Mouse (Mus musculus): ENCODE data around the gene Bcat2. TPM values are rescaled to one million over a fixed set of nuclear protein-coding genes. Genes with fewer than 3 reads are reported as not detected.
"Not testable (repeated sequence)": the region's sequence is repeated elsewhere in the genome, so short reads cannot be mapped to it uniquely, and the experiment has no call there.

The Bcat2 gene
- polyA plus RNA-seq, 1 experiment from 2014 or later, result 50.4 TPM

DNA sequence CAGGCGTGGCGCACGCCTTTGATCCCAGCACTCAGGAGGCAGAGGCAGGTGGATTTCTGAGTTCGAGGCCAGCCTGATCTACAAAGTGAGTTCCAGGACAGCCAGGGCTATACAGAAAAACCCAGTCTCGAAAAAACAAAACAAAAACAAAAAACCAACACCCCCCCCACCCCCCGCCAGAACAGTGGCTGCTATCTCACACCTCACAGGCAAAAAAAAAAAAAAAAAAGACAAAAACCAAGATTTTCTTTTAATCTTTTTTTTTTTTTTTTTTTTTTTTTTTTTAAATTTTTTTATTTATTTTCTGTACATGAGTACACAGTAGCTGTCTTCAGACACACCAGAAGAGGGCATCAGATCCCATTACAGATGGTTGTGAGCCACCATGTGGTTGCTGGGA is 42.8 kb upstream of the Bcat2 start:
- not testable (repeated sequence) for H3K27me3 ChIP-seq; H3K9ac ChIP-seq (replicated peaks); H3K27ac ChIP-seq; ATAC-seq (ENCODE audit: insufficient number of reproducible peaks, insufficient read depth, low FRiP score, low TSS enrichment, low read depth); H3K9me3 ChIP-seq; H3K4me2 ChIP-seq; H3K4me3 ChIP-seq (replicated peaks)
- 85% methylated on average over 6 of the region's 6 CpGs for WGBS
- peaks cover 40% of the 10 kb centered on the region for H3K4me1 ChIP-seq (replicated peaks)
- H3K36me3 ChIP-seq, result peaks cover 20% of the 10 kb centered on the region

DNA sequence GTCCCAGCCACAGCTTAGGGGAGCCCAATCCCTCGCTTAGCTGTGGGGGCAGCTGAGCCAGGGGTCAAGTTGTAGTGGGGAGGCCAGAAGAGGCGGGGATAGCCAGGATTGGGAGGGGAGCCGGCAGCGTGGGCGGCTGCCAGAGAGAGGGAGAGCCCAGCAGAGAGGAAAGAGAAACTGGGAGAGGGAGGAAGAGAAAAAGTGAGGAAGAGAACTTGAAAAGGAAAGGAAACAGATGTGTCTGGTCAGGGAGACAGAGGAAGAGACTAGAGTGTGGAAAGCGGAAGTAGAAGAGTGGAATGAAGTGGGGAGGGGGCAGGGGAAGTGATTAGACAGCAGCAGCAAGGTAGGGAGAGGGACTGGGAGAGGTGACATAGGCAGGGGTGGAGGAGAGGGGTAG is 40.5 kb upstream of the Bcat2 start:
- H3K27me3 ChIP-seq, result 0 out of 2 replicates have a peak, but pooled peaks cover 8% of the 10 kb centered on the region
- H3K4me1 ChIP-seq (replicated peaks), result peaks cover 22% of the 10 kb centered on the region
- ATAC-seq (ENCODE audit: insufficient number of reproducible peaks, insufficient read depth, low FRiP score, low TSS enrichment, low read depth), result no peak
- 20% methylated on average over 6 of the region's 6 CpGs for WGBS
- no peak overlapping the region for H3K4me3 ChIP-seq (replicated peaks)
- H3K4me2 ChIP-seq, result peak overlapping the region; percentile 21; the same call in 1 of the 2 replicates
- H3K27ac ChIP-seq, result peak overlapping the region; percentile 35; the same call in 1 of the 2 replicates
- no peaks in the 10 kb centered on the region for H3K9me3 ChIP-seq
- peak overlapping the region; percentile 40; the same call in 1 of the 2 replicates for H3K9ac ChIP-seq (replicated peaks)
- peaks cover 4% of the 10 kb centered on the region; the same call in 1 of the 2 replicates for H3K36me3 ChIP-seq

DNA sequence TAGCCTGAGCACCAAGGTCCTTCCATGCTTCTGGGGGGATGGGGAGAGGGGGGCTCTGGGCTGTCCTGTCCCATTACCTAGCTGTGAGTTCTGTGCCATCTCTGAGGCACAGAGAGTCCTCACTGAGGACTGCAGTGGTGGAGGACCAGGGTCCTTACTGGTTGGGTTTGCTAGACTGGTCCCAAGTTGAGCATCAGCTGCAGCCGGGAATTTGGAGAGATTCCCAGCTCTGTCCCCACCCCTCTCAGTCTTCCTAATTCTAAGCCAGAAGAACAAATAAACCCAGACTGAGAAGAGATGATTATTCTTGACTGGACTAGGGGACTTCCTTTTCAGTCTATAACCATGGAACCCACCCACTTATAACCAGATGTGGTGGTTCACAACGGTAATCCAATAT is 39.3 kb upstream of the Bcat2 start:
- Histone ChIP-seq H3K4me1 (replicated peaks) (peaks cover 12% of the 10 kb centered on the region; the same call in 1 of the 2 replicates), H3K4me2 (no peak overlapping the region), H3K9me3 (no peaks in the 10 kb centered on the region), H3K36me3 (no peaks in the 10 kb centered on the region), H3K27me3 (0 out of 2 replicates have a peak, but pooled peaks cover 8% of the 10 kb centered on the region), H3K4me3 (replicated peaks) (no peak overlapping the region), H3K27ac (peak overlapping the region; percentile 12; the same call in 1 of the 2 replicates), H3K9ac (replicated peaks) (0 out of 2 replicates have a peak overlapping the region, but pooled peaks have one; percentile 27)
- WGBS, result 85% methylated on average over 2 of the region's 2 CpGs
- no peak for ATAC-seq (ENCODE audit: insufficient number of reproducible peaks, insufficient read depth, low FRiP score, low TSS enrichment, low read depth)

DNA sequence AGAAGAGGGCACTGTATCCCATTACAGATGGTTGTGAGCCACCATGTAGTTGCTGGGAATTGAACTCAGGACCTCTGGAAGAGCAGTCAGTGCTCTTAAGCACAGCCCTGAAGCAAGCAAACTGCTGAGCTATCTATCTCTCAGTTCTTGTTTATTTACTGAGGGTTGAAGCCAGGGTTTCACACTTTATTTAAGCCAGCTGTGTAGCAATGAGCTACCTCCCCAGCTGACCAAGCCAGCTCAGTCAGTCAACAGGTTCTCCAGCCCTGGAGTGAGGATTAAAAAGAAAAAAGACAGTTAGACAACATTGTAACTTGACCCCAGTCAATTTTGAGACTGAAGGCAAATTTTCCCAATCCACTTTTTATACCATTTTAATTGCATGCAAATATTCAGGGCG is 34.3 kb upstream of the Bcat2 start:
- Histone ChIP-seq H3K9ac (replicated peaks) (no peak overlapping the region), H3K36me3 (no peaks in the 10 kb centered on the region), H3K4me1 (replicated peaks) (peaks cover 6% of the 10 kb centered on the region), H3K4me3 (replicated peaks) (no peak overlapping the region), H3K27ac (no peak overlapping the region), H3K9me3 (no peaks in the 10 kb centered on the region), H3K27me3 (peaks cover 7% of the 10 kb centered on the region; the same call in 1 of the 2 replicates), H3K4me2 (no peak overlapping the region)
- 68% methylated on average over 1 of the region's 1 CpGs for WGBS
- no peak for ATAC-seq (ENCODE audit: insufficient number of reproducible peaks, insufficient read depth, low FRiP score, low TSS enrichment, low read depth)

DNA sequence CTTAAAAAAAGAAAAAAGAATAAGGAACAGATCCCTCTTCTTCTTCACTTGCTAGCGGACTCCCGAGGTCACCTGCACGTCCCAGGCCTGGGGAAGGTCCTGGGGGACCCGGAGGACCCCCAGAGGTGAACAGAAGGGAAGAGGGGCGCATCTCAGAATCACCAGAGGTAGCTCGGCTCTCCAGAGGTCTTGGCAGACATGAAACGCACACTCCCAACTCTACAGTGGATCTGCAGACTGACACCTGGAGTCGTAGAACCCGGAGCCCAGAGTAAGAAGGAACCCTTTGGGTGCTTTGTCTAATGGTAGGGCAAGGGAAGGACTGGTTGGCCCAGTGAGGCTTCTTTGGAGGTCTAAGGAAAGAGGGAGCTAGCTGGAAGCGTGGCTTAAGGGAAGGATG is 32.4 kb upstream of the Bcat2 start:
- no peak for ATAC-seq (ENCODE audit: insufficient number of reproducible peaks, insufficient read depth, low FRiP score, low TSS enrichment, low read depth)
- H3K27me3 ChIP-seq, result peaks cover 3% of the 10 kb centered on the region; the same call in 1 of the 2 replicates
- no peaks in the 10 kb centered on the region for H3K9me3 ChIP-seq
- peaks cover 8% of the 10 kb centered on the region for H3K4me1 ChIP-seq (replicated peaks)
- H3K9ac ChIP-seq (replicated peaks), result peak overlapping the region; percentile 61; the same call in 1 of the 2 replicates
- WGBS, result 81% methylated on average over 10 of the region's 10 CpGs
- peak overlapping the region; percentile 77 for H3K4me2 ChIP-seq
- no peak overlapping the region for H3K27ac ChIP-seq
- H3K36me3 ChIP-seq, result no peaks in the 10 kb centered on the region
- H3K4me3 ChIP-seq (replicated peaks), result peak overlapping the region; percentile 48

DNA sequence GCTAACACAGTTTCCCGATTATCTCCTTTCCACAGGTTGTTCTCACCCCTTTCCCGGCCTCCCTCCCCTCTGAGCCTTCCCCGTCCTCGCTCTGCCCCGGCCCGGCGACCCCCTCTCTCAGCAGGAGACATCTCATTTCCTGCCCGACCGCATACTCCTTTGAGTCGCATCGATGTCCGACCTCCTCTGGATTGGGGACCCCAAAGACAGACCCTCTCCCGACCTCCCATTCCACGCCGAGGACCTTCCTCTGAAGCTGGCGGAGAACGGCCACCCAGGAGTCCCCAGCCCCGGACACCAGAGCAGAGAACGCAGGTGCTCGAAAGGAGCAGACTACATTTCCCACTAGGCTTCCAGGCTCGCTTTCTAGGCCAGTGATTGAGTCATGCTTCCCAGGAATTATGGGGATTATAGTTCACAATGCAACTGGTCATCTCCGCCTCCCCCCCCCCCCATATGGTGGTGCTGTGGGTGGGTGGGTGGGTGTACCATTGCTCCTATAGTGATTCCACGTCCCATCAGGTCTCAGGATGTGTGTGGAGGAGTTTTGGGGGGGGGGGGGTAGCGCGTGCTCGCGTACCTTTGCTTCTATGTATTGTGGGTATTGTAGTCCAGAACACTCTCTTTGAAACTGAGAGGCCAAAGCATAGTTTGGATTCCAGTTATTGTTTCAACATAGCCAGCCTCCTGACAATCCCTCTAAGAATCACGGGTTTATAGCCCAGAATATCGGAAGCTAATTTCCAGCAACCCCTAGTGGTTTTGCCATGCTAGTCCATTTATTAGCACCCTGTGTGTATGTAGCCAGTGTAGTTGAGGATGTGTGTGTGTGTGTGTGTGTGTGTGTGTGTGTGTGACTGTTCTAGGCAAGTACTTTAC is 31.6 kb upstream of the Bcat2 start:
- 0 out of 2 replicates have a peak overlapping the region, but pooled peaks have one; percentile 17 for H3K27ac ChIP-seq
- 3% methylated on average over 29 of the region's 29 CpGs for WGBS

DNA sequence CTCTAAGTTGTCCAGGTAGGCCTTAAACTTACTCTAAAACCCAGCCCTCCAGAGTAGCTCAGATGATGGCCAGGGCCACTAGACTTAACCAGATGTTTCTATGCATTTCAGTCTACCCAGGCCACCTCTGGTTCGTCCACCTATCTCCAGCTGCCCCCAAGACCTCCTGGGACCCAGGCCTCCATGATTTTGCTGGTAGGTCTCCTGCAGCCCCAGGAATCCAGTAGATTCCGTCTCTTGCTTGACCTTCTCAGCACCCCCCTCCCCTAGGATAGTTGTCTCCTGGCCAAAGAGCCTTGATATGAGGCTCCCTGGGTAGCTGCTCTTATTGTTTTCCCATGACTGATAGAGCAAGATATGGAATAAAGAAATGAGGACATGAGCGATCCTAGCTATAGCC is 30.9 kb upstream of the Bcat2 start:
- peaks cover 8% of the 10 kb centered on the region for H3K4me1 ChIP-seq (replicated peaks)
- no peaks in the 10 kb centered on the region for H3K36me3 ChIP-seq
- ATAC-seq (ENCODE audit: insufficient number of reproducible peaks, insufficient read depth, low FRiP score, low TSS enrichment, low read depth), result no peak
- peaks cover 3% of the 10 kb centered on the region; the same call in 1 of the 2 replicates for H3K27me3 ChIP-seq
- H3K4me3 ChIP-seq (replicated peaks), result no peak overlapping the region; the same call in 1 of the 2 replicates
- H3K9me3 ChIP-seq, result no peaks in the 10 kb centered on the region
- 77% methylated on average over 3 of the region's 3 CpGs for WGBS
- no peak overlapping the region for H3K27ac ChIP-seq
- H3K4me2 ChIP-seq, result no peak overlapping the region
- no peak overlapping the region for H3K9ac ChIP-seq (replicated peaks)

More for the DNA sequence above, 31.6 kb upstream of the Bcat2 start:
- peaks cover 8% of the 10 kb centered on the region for H3K4me1 ChIP-seq (replicated peaks)
- H3K9me3 ChIP-seq, result no peaks in the 10 kb centered on the region
- ATAC-seq (ENCODE audit: insufficient number of reproducible peaks, insufficient read depth, low FRiP score, low TSS enrichment, low read depth), result peak; percentile 79
- peak overlapping the region; percentile 61 for H3K9ac ChIP-seq (replicated peaks)
- H3K4me2 ChIP-seq, result peak overlapping the region; percentile 77
- no peaks in the 10 kb centered on the region for H3K36me3 ChIP-seq
- peak overlapping the region; percentile 48 for H3K4me3 ChIP-seq (replicated peaks)
- H3K27me3 ChIP-seq, result peaks cover 3% of the 10 kb centered on the region; the same call in 1 of the 2 replicates

DNA sequence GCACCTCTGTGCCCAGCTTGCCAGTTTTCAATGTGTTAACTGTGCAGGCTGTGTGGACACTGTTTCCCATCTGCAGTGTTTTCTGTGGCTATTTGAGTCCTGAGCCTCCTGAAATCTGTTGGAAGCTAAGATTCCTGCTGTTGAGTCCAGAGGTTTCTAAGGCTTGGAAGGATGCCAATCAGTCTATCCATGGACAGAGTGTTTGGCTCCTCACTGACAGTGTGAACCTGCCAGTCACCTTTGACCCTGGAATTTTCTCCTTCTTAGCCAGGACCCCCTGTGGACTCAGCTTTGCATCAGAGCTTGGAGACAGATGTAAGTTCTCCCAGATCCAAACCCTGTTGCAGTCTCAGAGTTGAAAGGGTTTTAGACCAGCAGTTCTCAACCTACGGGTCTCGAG is 29.7 kb upstream of the Bcat2 start:
- 42% methylated on average over 2 of the region's 2 CpGs for WGBS
- Histone ChIP-seq H3K27me3 (peaks cover 3% of the 10 kb centered on the region; the same call in 1 of the 2 replicates), H3K4me1 (replicated peaks) (peaks cover 8% of the 10 kb centered on the region), H3K4me2 (no peak overlapping the region), H3K9ac (replicated peaks) (no peak overlapping the region), H3K9me3 (no peaks in the 10 kb centered on the region), H3K27ac (no peak overlapping the region), H3K36me3 (no peaks in the 10 kb centered on the region), H3K4me3 (replicated peaks) (no peak overlapping the region)
- no peak for ATAC-seq (ENCODE audit: insufficient number of reproducible peaks, insufficient read depth, low FRiP score, low TSS enrichment, low read depth)

DNA sequence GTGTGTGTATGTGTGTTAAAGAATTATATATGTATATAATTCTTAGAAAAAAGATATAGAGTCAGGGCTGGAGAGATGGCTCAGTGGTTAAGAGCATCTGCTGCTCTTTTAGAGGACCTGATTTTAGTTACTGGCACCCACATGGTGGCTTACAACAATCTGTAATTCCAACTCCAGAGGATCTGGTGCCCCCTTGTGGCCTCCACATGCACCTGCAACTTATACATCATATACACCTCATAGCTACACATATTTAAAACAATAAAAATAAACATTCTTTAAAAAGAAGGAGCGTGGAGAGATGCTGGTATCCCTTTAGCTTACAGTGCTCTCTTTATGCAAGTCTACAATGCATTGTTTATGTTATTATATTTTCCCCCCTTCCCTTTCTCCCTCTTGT is 25.4 kb upstream of the Bcat2 start:
- 0 out of 2 replicates have a peak, but pooled peaks cover 3% of the 10 kb centered on the region for H3K4me1 ChIP-seq (replicated peaks)
- no peaks in the 10 kb centered on the region for H3K9me3 ChIP-seq
- H3K9ac ChIP-seq (replicated peaks), result no peak overlapping the region
- no peak overlapping the region for H3K4me3 ChIP-seq (replicated peaks)
- no peak overlapping the region for H3K27ac ChIP-seq
- WGBS, result 94% methylated on average over 1 of the region's 1 CpGs
- no peak overlapping the region for H3K4me2 ChIP-seq
- H3K36me3 ChIP-seq, result no peaks in the 10 kb centered on the region
- ATAC-seq (ENCODE audit: insufficient number of reproducible peaks, insufficient read depth, low FRiP score, low TSS enrichment, low read depth), result no peak
- H3K27me3 ChIP-seq, result no peaks in the 10 kb centered on the region

DNA sequence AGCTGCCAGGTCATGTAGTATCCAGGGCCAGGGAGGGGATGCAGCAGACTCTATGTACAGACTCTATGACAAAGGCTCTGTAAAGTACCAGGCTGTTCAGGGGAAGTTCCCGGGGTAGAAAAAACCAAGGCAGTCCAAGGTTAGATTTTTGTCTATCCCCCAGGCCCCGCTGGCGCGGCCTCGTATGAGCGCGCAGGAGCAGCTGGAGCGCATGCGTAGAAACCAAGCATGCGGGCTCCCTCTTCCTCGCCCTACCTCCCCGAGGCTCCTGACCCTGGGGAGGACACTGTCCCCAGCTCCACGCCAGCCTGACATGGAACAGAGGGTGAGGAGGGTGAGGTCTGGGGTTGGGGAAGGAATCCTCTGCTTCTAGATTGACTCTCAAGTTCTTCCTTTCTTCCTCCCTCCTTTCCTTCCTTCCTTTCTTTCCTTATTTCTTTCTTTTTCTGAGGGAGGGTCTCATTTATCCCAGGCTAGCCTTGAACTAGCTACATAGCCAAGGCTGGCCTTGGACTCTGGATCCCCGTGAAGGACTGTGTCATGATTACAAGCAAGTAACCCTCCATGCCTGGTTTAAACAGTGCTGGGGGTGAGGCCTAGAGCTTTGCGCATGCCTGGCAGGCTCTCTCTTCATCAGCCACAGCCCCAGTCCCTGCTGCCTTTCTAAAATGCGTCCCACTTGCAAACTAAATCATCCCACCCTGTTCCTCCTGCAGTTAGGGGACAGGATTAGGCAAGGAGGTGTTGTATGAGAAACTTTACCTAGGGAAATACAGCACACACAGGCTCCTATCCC is 20.1 kb upstream of the Bcat2 start:
- Histone ChIP-seq H3K4me3 (replicated peaks) (no peak overlapping the region), H3K36me3 (no peaks in the 10 kb centered on the region), H3K9ac (replicated peaks) (no peak overlapping the region), H3K4me2 (no peak overlapping the region), H3K4me1 (replicated peaks) (no peaks in the 10 kb centered on the region; the same call in 1 of the 2 replicates), H3K27me3 (no peaks in the 10 kb centered on the region), H3K27ac (no peak overlapping the region), H3K9me3 (no peaks in the 10 kb centered on the region)
- ATAC-seq (ENCODE audit: insufficient number of reproducible peaks, insufficient read depth, low FRiP score, low TSS enrichment, low read depth), result no peak
- WGBS, result 89% methylated on average over 16 of the region's 16 CpGs

All from limb, embryonic 12.5 days (tissue).